Mouse (Mus musculus) C2C12 (cell line): Measurements from ENCODE around the gene Gm49383.

ENCODE experiments used
- CTCF ChIP-seq: IDR thresholded peaks from one replicate; pipeline ENCODE4 v1.5.1; 2011; ENCODE audit not compliant: control insufficient read depth, insufficient read depth, insufficient read length
- MYOD1 ChIP-seq: IDR thresholded peaks from one replicate; pipeline ENCODE4 v1.6.1; 2011; ENCODE audit warnings: low read depth; ENCODE audit not compliant: control insufficient read depth, insufficient read length
- USF1 ChIP-seq: IDR thresholded peaks from one replicate; pipeline ENCODE4 v1.6.1; 2011; ENCODE audit warnings: low read depth, mild to moderate bottlenecking, control low read depth, moderate library complexity

- TF ChIP-seq CTCF (no peak), MYOD1 (no peak), USF1 (no peak)
These were observed 39.8 kb downstream of the Gm49383 start for GRCm38 (mm10) chr12:69157107-69157506.
